Mouse (Mus musculus) stomach, embryonic 14.5 days (tissue): ENCODE measurements around the gene Zfp442. TPM values are rescaled to one million over a fixed set of nuclear protein-coding genes. Genes with fewer than 3 reads are reported as not detected.
"Not testable (repeated sequence)": the region's sequence is repeated elsewhere in the genome, so short reads cannot be mapped to it uniquely, and the experiment has no call there.

Source experiments
- ATAC-seq: fragments of 200-750 bp; cut with Nextera tagmentation; 2 replicates; pipeline ENCODE4 v1.8.0; 2017; ENCODE audit warnings: low read depth, moderate TSS enrichment; ENCODE audit not compliant: insufficient number of reproducible peaks, insufficient read depth, low FRiP score
- H3K27ac ChIP-seq: fragments of 300-500 bp; sonication (generic); 2 replicates; pipeline ENCODE4 v1.5.1; 2014; ENCODE audit warnings: mild to moderate bottlenecking, low read length, moderate library complexity, mixed read lengths
- H3K27me3 ChIP-seq: fragments of 300-500 bp; sonication (generic); 2 replicates; pipeline ENCODE4 v1.6.1; 2014; ENCODE audit warnings: low read length, control low read depth, mixed read lengths; ENCODE audit not compliant: control insufficient read depth, insufficient read depth
- H3K36me3 ChIP-seq: fragments of 300-500 bp; sonication (generic); 2 replicates; pipeline ENCODE4 v1.6.1; 2014; ENCODE audit warnings: mild to moderate bottlenecking, control low read depth, low read length, moderate library complexity, mixed read lengths; ENCODE audit not compliant: control insufficient read depth, insufficient read depth
- H3K4me1 ChIP-seq: fragments of 300-500 bp; sonication (generic); 2 replicates; pipeline ENCODE4 v1.6.1; 2014; ENCODE audit warnings: low read length, control low read depth, mixed read lengths; ENCODE audit not compliant: control insufficient read depth, insufficient read depth
- H3K4me2 ChIP-seq: fragments of 300-500 bp; sonication (generic); replicated peaks from 2 replicates; pipeline ENCODE4 v1.6.1; 2014; ENCODE audit warnings: low read depth, low read length, control low read depth
- H3K4me3 ChIP-seq: fragments of 300-500 bp; sonication (generic); 2 replicates; pipeline ENCODE4 v1.5.1; 2014; ENCODE audit warnings: low read depth, low read length, control low read depth
- H3K9ac ChIP-seq: fragments of 300-500 bp; sonication (generic); replicated peaks from 2 replicates; pipeline ENCODE4 v1.6.1; 2014; ENCODE audit warnings: low read depth, mild to moderate bottlenecking, control low read depth, low read length, moderate library complexity, mixed read lengths
- H3K9me3 ChIP-seq: fragments of 300-500 bp; sonication (generic); 2 replicates; pipeline ENCODE4 v1.6.1; 2016; ENCODE audit warnings: low read depth, low read length, control low read depth; ENCODE audit not compliant: control insufficient read depth
- WGBS: fragments of 180-500 bp; shearing (Covaris S2); extraction: QIAGEN DNeasy Blood & Tissue Kit; methylation state at CpG from one replicate; pipeline ENCODE4 v1.1.7; 2014; 5-methylcytosine and 5-hydroxymethylcytosine counted together
- polyA plus RNA-seq: library from polyadenylated mRNA; unstranded; fragments of >200 nt; fragmentation: Nextera tagmentation; extraction: Ambion mirVana; gene quantifications from 2 replicates; pipeline ENCODE4 v1.2.1, GENCODE M21; 2014

The Zfp442 gene
- polyA plus RNA-seq, 1 experiment from 2014 or later, result 9.3 TPM

- Histone ChIP-seq H3K36me3 (no peaks in the 10 kb centered on the region), H3K27me3 (no peaks in the 10 kb centered on the region), H3K9ac (no peak overlapping the region), H3K4me1 (no peaks in the 10 kb centered on the region), H3K4me3 (peak overlapping the region; percentile 37), H3K4me2 (peak overlapping the region; percentile 44), H3K9me3 (no peaks in the 10 kb centered on the region), H3K27ac (peak overlapping the region; percentile 16; the same call in 1 of the 2 replicates)
- no peak for ATAC-seq
- 7% methylated on average over 4 of the region's 4 CpGs for WGBS
Observed at GRCm38 (mm10) chr2:150362878-150363229, 88.4 kb downstream of the Zfp442 start.

GRCm38 (mm10) chr2:150362113-150362877 is 89.0 kb downstream of the Zfp442 start, which contains the start of gene 3300002I08Rik:
Gene 3300002I08Rik (minus strand): TSS chr2:150362765.
- H3K27me3 ChIP-seq, H3K36me3 ChIP-seq, H3K4me1 ChIP-seq, H3K9me3 ChIP-seq: not testable (repeated sequence)
- ATAC-seq, result peak; percentile 99
- H3K4me2 ChIP-seq, result peak within 1 kb of the TSS; percentile 44
- peak within 1 kb of the TSS; percentile 60; the same call in 1 of the 2 replicates for H3K27ac ChIP-seq
- under 1% methylated on average over 15 of the region's 17 CpGs for WGBS
- peak within 1 kb of the TSS; percentile 37 for H3K4me3 ChIP-seq
- H3K9ac ChIP-seq, result peak within 1 kb of the TSS; percentile 29

Other genes with a start within 250 kb of the Zfp442 start
- gene Zfp937, start 233.4 kb downstream of the Zfp442 start, polyA plus RNA-seq, result 10.7 TPM in 2 replicates
- gene Gm21994, start 195.9 kb downstream of the Zfp442 start, polyA plus RNA-seq, result 5.4 and 5.9 TPM in 2 replicates
- not detected in 2 replicates for gene Gm14124, start 194.0 kb downstream of the Zfp442 start, polyA plus RNA-seq
- gene Gm10130, start 127.8 kb downstream of the Zfp442 start, polyA plus RNA-seq, result 3.0 and 3.1 TPM in 2 replicates
- 10.0 and 12.2 TPM in 2 replicates for gene 3300002I08Rik, start 88.7 kb downstream of the Zfp442 start, polyA plus RNA-seq
- gene Zfp345, start 33.6 kb upstream of the Zfp442 start, polyA plus RNA-seq, result 0.25 TPM in 1 of 2 replicates, not detected in the other
- gene Cst7, start 118.9 kb upstream of the Zfp442 start, polyA plus RNA-seq, result 0.26 and 0.53 TPM in 2 replicates
- 37.5 and 40.2 TPM in 2 replicates for gene Apmap, start 157.1 kb upstream of the Zfp442 start, polyA plus RNA-seq
- gene Acss1, start 217.0 kb upstream of the Zfp442 start, polyA plus RNA-seq, result 28.7 and 29.1 TPM in 2 replicates
- gene Vsx1, start 237.9 kb upstream of the Zfp442 start, polyA plus RNA-seq, result not detected in 2 replicates